Mouse (Mus musculus) embryonic facial prominence, embryonic 14.5 days (tissue): Measurements from ENCODE around the gene Slc22a13. TPM values are rescaled to one million over a fixed set of nuclear protein-coding genes. Genes with fewer than 3 reads are reported as not detected.

Experiments
- ATAC-seq: fragments of 200-750 bp; cut with Nextera tagmentation; 2 replicates; pipeline ENCODE4 v1.8.0; 2017; ENCODE audit warnings: low read depth, moderate number of reproducible peaks, moderate TSS enrichment
- DNase-seq: peaks from one replicate; pipeline ENCODE4 v3.0.0-alpha.2; 2015; ENCODE audit warnings: low spot score
- H3K27ac ChIP-seq: fragments of 300-500 bp; sonication (generic); replicated peaks from 2 replicates; pipeline ENCODE4 v1.5.1; 2014; ENCODE audit warnings: low read depth, mild to moderate bottlenecking, low read length, moderate library complexity
- H3K27me3 ChIP-seq: fragments of 300-500 bp; sonication (generic); replicated peaks from 2 replicates; pipeline ENCODE4 v1.6.1; 2014; ENCODE audit warnings: low read length; ENCODE audit not compliant: control insufficient read depth, insufficient read depth
- H3K36me3 ChIP-seq: fragments of 300-500 bp; sonication (generic); 2 replicates; pipeline ENCODE4 v1.6.1; 2014; ENCODE audit warnings: low read length, mixed read lengths; ENCODE audit not compliant: control insufficient read depth, insufficient read depth
- H3K4me1 ChIP-seq: fragments of 300-500 bp; sonication (generic); 2 replicates; pipeline ENCODE4 v1.6.1; 2014; ENCODE audit warnings: antibody characterized with exemption, low read length; ENCODE audit not compliant: control insufficient read depth, insufficient read depth
- H3K4me2 ChIP-seq: fragments of 300-500 bp; sonication (generic); 2 replicates; pipeline ENCODE4 v1.6.1; 2014; ENCODE audit warnings: low read depth, mild to moderate bottlenecking, low read length, moderate library complexity, mixed read lengths
- H3K4me3 ChIP-seq: fragments of 300-500 bp; sonication (generic); 2 replicates; pipeline ENCODE4 v1.5.1; 2014; ENCODE audit warnings: low read depth, mild to moderate bottlenecking, low read length
- H3K9ac ChIP-seq: fragments of 300-500 bp; sonication (generic); 2 replicates; pipeline ENCODE4 v1.6.1; 2014; ENCODE audit warnings: low read depth, mild to moderate bottlenecking, low read length, moderate library complexity, mixed read lengths
- H3K9me3 ChIP-seq: fragments of 300-500 bp; sonication (generic); 2 replicates; pipeline ENCODE4 v1.6.1; 2016; ENCODE audit warnings: low read length; ENCODE audit not compliant: control insufficient read depth
- WGBS: fragments of 180-500 bp; shearing (Covaris S2); extraction: QIAGEN DNeasy Blood & Tissue Kit; methylation state at CpG from one replicate; pipeline ENCODE4 v1.1.7; 2014; 5-methylcytosine and 5-hydroxymethylcytosine counted together
- polyA plus RNA-seq: library from polyadenylated mRNA; unstranded; fragments of >200 nt; fragmentation: Nextera tagmentation; extraction: Ambion mirVana; gene quantifications from 2 replicates; pipeline ENCODE4 v1.2.1, GENCODE M21; 2014

Slc22a13 gene
- not detected in 2 replicates for polyA plus RNA-seq

GRCm38 (mm10) chr9:119208998-119209397, at the start of gene Slc22a13:
Gene Slc22a13, minus strand, starts transcription at chr9:119209098.
- Histone ChIP-seq H3K4me1 (no peaks in the 10 kb centered on the region), H3K4me3 (no peak within 1 kb of the TSS), H3K36me3 (no peaks in the 10 kb centered on the region), H3K4me2 (no peak within 1 kb of the TSS), H3K9ac (no peak within 1 kb of the TSS), H3K27ac (no peak within 1 kb of the TSS), H3K9me3 (0 out of 2 replicates have a peak, but pooled peaks cover 7% of the 10 kb centered on the region), H3K27me3 (no peaks in the 10 kb centered on the region)
- no peak for ATAC-seq
- WGBS: 86% methylated on average over 1 of the region's 4 CpGs
- no peak for DNase-seq

- Histone ChIP-seq H3K4me1 (no peaks in the 10 kb centered on the region), H3K36me3 (peaks cover 55% of the 10 kb centered on the region), H3K4me2 (no peak overlapping the region), H3K27ac (no peak overlapping the region), H3K27me3 (no peaks in the 10 kb centered on the region), H3K4me3 (no peak overlapping the region), H3K9me3 (no peaks in the 10 kb centered on the region), H3K9ac (no peak overlapping the region)
- no peak for DNase-seq
- ATAC-seq: no peak
- WGBS: 79% methylated on average over 5 of the region's 5 CpGs
These were observed 49.2 kb upstream of the Slc22a13 start for GRCm38 (mm10) chr9:119258128-119258527.

GRCm38 (mm10) chr9:119256161-119256560, 47.3 kb upstream of the Slc22a13 start:
- Histone ChIP-seq H3K27ac (no peak overlapping the region), H3K9ac (no peak overlapping the region), H3K36me3 (peaks cover 65% of the 10 kb centered on the region), H3K27me3 (no peaks in the 10 kb centered on the region), H3K9me3 (no peaks in the 10 kb centered on the region), H3K4me2 (no peak overlapping the region), H3K4me3 (no peak overlapping the region), H3K4me1 (no peaks in the 10 kb centered on the region)
- 98% methylated on average over 12 of the region's 12 CpGs for WGBS
- ATAC-seq (no peak), DNase-seq (no peak)

GRCm38 (mm10) chr9:119255096-119255495, 46.2 kb upstream of the Slc22a13 start:
- Histone ChIP-seq H3K27ac (no peak overlapping the region), H3K27me3 (no peaks in the 10 kb centered on the region), H3K4me2 (no peak overlapping the region), H3K4me3 (no peak overlapping the region), H3K9ac (no peak overlapping the region), H3K9me3 (no peaks in the 10 kb centered on the region), H3K4me1 (no peaks in the 10 kb centered on the region), H3K36me3 (peaks cover 64% of the 10 kb centered on the region)
- 100% methylated on average over 1 of the region's 1 CpGs for WGBS
- DNase-seq: no peak
- no peak for ATAC-seq

- no peaks in the 10 kb centered on the region for H3K4me1 ChIP-seq
- no peaks in the 10 kb centered on the region for H3K27me3 ChIP-seq
- no peak overlapping the region for H3K4me2 ChIP-seq
- no peak overlapping the region for H3K9ac ChIP-seq
- no peaks in the 10 kb centered on the region for H3K9me3 ChIP-seq
- peaks cover 62% of the 10 kb centered on the region for H3K36me3 ChIP-seq
- ATAC-seq: no peak
- H3K27ac ChIP-seq: no peak overlapping the region
- no peak overlapping the region for H3K4me3 ChIP-seq
- DNase-seq: no peak
- WGBS: 63% methylated on average over 2 of the region's 2 CpGs
These were observed 45.3 kb upstream of the Slc22a13 start for GRCm38 (mm10) chr9:119254187-119254586.

GRCm38 (mm10) chr9:119247996-119248395, 39.1 kb upstream of the Slc22a13 start:
- no peak for ATAC-seq
- DNase-seq: no peak
- Histone ChIP-seq H3K36me3 (peaks cover 41% of the 10 kb centered on the region), H3K9ac (no peak overlapping the region), H3K4me1 (no peaks in the 10 kb centered on the region), H3K27me3 (no peaks in the 10 kb centered on the region), H3K4me3 (no peak overlapping the region), H3K9me3 (no peaks in the 10 kb centered on the region), H3K27ac (no peak overlapping the region), H3K4me2 (no peak overlapping the region)
- WGBS: 76% methylated on average over 5 of the region's 5 CpGs

GRCm38 (mm10) chr9:119246826-119247225, 37.9 kb upstream of the Slc22a13 start:
- no peaks in the 10 kb centered on the region for H3K27me3 ChIP-seq
- no peak for ATAC-seq
- H3K4me3 ChIP-seq: no peak overlapping the region
- DNase-seq: peak; percentile 22
- no peak overlapping the region for H3K4me2 ChIP-seq
- no peaks in the 10 kb centered on the region for H3K4me1 ChIP-seq
- H3K36me3 ChIP-seq: peaks cover 37% of the 10 kb centered on the region
- WGBS: 74% methylated on average over 5 of the region's 5 CpGs
- H3K27ac ChIP-seq: no peak overlapping the region
- H3K9ac ChIP-seq: no peak overlapping the region
- H3K9me3 ChIP-seq: no peaks in the 10 kb centered on the region

- no peaks in the 10 kb centered on the region for H3K27me3 ChIP-seq
- H3K27ac ChIP-seq: no peak overlapping the region
- no peaks in the 10 kb centered on the region for H3K4me1 ChIP-seq
- ATAC-seq (no peak), DNase-seq (no peak)
- no peak overlapping the region for H3K9ac ChIP-seq
- no peak overlapping the region for H3K4me2 ChIP-seq
- 80% methylated on average over 3 of the region's 3 CpGs for WGBS
- peaks cover 47% of the 10 kb centered on the region for H3K36me3 ChIP-seq
- H3K4me3 ChIP-seq: no peak overlapping the region
- no peaks in the 10 kb centered on the region for H3K9me3 ChIP-seq
These were observed 35.1 kb upstream of the Slc22a13 start for GRCm38 (mm10) chr9:119243981-119244380.

GRCm38 (mm10) chr9:119241169-119241865, 32.4 kb upstream of the Slc22a13 start:
- H3K9me3 ChIP-seq: no peaks in the 10 kb centered on the region
- 86% methylated on average over 11 of the region's 11 CpGs for WGBS
- H3K4me2 ChIP-seq: no peak overlapping the region
- peaks cover 42% of the 10 kb centered on the region; the same call in 1 of the 2 replicates for H3K36me3 ChIP-seq
- no peaks in the 10 kb centered on the region for H3K4me1 ChIP-seq
- no peak overlapping the region for H3K9ac ChIP-seq
- no peak overlapping the region for H3K4me3 ChIP-seq
- no peak for DNase-seq
- no peak overlapping the region for H3K27ac ChIP-seq
- no peaks in the 10 kb centered on the region for H3K27me3 ChIP-seq
- ATAC-seq: no peak
